Mouse (Mus musculus) liver, adult 2 months (tissue): ENCODE measurements at regions not wholly inside any gene's neighbourhood (a gene's known extent, or its start where the extent isn't known, plus 50 kb on each side); places are given as distances from the start of the nearest gene placed in this dataset.

ENCODE experiments used
- CTCF ChIP-seq: fragments of 200-500 bp; IDR thresholded peaks from 2 replicates; pipeline ENCODE4 v1.5.1; 2011; ENCODE audit warnings: low read depth, low read length, control low read depth
- POLR2A ChIP-seq: fragments of 200-500 bp; IDR thresholded peaks from 2 replicates; pipeline ENCODE4 v1.6.1; 2011; ENCODE audit warnings: low read length, control low read depth; ENCODE audit not compliant: insufficient read depth; ENCODE audit errors: extremely low read depth

DNA sequence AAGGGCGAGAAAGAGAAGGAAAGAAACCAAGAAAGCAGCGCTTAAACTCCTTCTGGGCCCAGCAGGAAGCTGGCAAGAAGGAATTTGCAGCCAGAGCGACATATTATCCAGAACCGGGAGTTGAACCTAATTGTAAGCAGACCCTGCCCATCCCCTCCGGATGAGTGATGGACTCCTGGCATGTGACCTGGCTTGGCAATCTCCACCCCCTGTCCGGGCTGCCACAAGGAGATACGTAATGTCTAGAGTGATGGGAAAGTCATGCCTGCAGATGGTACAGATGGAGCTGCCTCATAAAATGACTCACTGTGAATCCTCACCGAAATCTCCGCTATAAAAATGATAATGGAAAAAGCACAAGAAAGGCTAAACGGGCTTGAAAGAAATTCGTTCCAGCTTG lies 133.1 kb downstream of the Dmrt2 start:
- TF ChIP-seq CTCF (no peak), POLR2A (no peak)
